Mouse (Mus musculus) testis, adult 2 months (tissue): ENCODE results near the gene Atox1. TPM values are rescaled to one million over a fixed set of nuclear protein-coding genes. Genes with fewer than 3 reads are reported as not detected.

ENCODE experiments used
- H3K27ac ChIP-seq: fragments of 200-500 bp; 2 replicates; pipeline ENCODE4 v1.5.1; 2012; ENCODE audit warnings: low read depth, low read length; ENCODE audit not compliant: control insufficient read depth, insufficient read depth
- H3K27me3 ChIP-seq: fragments of 200-500 bp; 2 replicates; pipeline ENCODE4 v1.6.1; 2012; ENCODE audit warnings: mild to moderate bottlenecking, low read length, moderate library complexity; ENCODE audit not compliant: control insufficient read depth, insufficient read depth
- H3K36me3 ChIP-seq: fragments of 200-500 bp; 2 replicates; pipeline ENCODE4 v1.6.1; 2012; ENCODE audit warnings: mild to moderate bottlenecking, low read length; ENCODE audit not compliant: control insufficient read depth, insufficient read depth
- H3K4me1 ChIP-seq: fragments of 200-500 bp; 2 replicates; pipeline ENCODE4 v1.6.1; 2012; ENCODE audit warnings: low read length; ENCODE audit not compliant: control insufficient read depth, insufficient read depth
- H3K4me3 ChIP-seq: fragments of 200-500 bp; 2 replicates; pipeline ENCODE4 v1.5.1; 2012; ENCODE audit warnings: low read depth, mild to moderate bottlenecking, low read length, moderate library complexity, mixed read lengths; ENCODE audit not compliant: control insufficient read depth
- CTCF ChIP-seq: fragments of 200-500 bp; IDR thresholded peaks from 2 replicates; pipeline ENCODE4 v1.5.1; 2012; ENCODE audit warnings: low read depth, mild to moderate bottlenecking, inconsistent platforms, low read length, moderate library complexity; ENCODE audit not compliant: control insufficient read depth, insufficient read depth, insufficient replicate concordance
- POLR2A ChIP-seq: fragments of 200-500 bp; IDR thresholded peaks from 2 replicates; pipeline ENCODE4 v1.6.1; 2012; ENCODE audit warnings: low read depth, mild to moderate bottlenecking, inconsistent platforms, low read length, moderate library complexity; ENCODE audit not compliant: control insufficient read depth
- polyA plus RNA-seq: library from polyadenylated mRNA; depleted of rRNA; stranded (reverse); fragments of >200 nt; gene quantifications from 2 replicates; pipeline ENCODE4 v1.2.3, GENCODE M21; 2012

Gene Atox1
- polyA plus RNA-seq, 1 experiment: 142 TPM

DNA sequence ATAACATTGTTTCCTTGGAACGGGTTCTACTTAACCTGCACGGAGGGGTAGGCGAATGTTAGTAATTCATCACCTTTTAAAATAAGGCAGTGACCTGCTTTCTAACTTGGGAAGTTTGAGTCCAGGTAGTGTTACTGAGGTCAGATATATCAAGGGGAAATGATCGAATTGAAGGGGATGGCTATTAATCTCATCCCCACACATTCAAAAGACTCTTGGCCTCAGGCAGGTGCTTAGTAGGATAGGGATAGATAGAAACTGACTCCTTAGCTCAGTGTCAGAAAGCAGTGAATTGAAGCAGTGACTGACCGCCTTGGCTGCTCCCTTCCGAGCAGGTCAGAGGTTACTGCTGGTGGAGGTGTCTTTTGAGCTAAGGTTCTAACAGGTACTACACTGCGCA lies 10.4 kb upstream of the Atox1 start:
- Histone ChIP-seq H3K27ac (peak overlapping the region; percentile 55), H3K4me3 (peak overlapping the region; percentile 88; the same call in 1 of the 2 replicates), H3K27me3 (no peaks in the 10 kb centered on the region), H3K36me3 (no peaks in the 10 kb centered on the region), H3K4me1 (peaks cover 16% of the 10 kb centered on the region)
- no peak for TF ChIP-seq CTCF
- TF ChIP-seq POLR2A: no peak

- H3K27ac ChIP-seq: peak overlapping the region; percentile 69
- H3K4me3 ChIP-seq: peak overlapping the region; percentile 88
- TF ChIP-seq CTCF: no peak
- no peak for TF ChIP-seq POLR2A
- no peaks in the 10 kb centered on the region for H3K27me3 ChIP-seq
- H3K4me1 ChIP-seq: peaks cover 16% of the 10 kb centered on the region
- H3K36me3 ChIP-seq: no peaks in the 10 kb centered on the region
These were observed 9.7 kb upstream of the Atox1 start for GRCm38 (mm10) chr11:55470761-55471160.

DNA sequence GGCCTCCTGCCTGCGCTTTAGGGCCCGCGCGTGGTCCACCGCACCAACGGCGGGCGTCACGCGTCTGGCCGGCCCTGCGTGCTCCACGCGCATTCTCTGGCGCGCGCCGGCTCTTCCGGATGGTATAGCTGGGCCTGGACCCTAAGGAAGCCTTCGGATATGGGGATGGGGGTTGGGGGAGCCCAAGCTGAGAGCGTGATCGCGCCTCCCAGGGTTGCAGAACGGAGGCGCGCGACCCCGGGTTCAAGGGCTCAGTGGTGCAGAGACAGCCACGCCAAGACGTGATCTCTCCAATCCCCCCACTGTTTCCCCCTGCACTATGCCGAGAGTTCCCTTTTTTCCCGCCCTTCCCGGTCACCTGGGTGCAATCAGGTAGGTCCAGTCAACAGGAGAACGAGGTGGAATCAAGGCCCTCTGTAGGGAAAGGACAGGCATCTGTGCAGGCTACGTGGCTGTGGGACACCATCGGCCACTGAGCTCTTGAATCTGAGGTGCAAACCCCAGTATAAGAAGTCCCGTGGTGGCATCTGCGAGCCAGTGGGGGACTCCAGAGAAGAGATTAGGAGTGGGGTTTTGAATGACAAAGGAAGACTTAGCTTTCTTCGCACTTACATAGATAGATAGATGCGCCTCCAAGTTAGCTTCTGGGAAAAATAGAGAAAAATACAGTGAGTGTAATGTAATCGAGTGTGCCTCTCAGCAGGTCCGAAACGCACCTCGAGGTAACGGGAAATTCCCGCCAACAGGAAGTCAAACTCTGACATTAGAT lies 9.1 kb upstream of the Atox1 start:
- H3K4me1 ChIP-seq: peaks cover 16% of the 10 kb centered on the region
- no peak; the same call in 1 of the 2 replicates for TF ChIP-seq POLR2A
- TF ChIP-seq CTCF: no peak
- no peaks in the 10 kb centered on the region for H3K36me3 ChIP-seq
- no peaks in the 10 kb centered on the region for H3K27me3 ChIP-seq
- peak overlapping the region; percentile 69 for H3K27ac ChIP-seq
- peak overlapping the region; percentile 88 for H3K4me3 ChIP-seq

DNA sequence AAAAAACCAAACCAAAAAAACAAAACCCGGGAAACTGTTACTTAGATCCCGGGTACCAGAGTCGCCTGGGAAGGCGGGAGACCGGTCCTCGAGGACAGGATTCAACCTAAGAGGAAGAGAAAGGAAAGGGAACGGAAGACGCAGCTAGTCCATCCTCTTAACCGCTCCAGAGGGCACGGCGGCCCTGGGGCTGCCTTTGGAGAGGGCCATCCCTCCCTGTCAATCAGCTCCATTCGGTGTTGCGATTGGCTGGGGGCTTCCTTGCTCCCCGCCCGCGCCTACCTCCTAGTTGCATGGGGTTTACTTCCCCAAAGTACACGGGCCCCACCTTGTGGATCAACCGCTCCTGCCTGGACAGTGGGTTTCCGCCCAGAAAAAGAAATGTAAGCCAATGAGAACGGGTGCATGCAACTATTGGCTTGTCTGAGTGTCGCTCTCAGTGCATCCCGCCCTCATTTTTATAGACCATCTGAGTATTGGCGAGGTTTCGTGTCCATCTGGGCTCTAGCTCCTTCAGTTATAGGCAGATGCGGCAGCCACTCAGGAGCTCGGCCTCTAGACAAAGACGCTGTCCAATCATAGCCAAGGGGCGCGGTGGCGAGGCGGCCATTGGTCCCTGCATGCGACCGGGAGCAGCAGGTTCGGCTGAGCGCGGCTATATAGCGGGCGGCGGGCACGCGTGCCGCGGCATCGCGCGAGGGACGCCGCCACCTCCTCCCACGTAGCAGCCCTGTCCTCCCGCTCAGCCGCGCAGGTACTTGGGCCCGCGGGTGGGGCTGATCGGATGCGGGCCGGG lies 8.2 kb upstream of the Atox1 start, which contains the start of gene G3bp1:
Gene G3bp1 (plus strand): TSS at position 638 of the 796 bp plus-strand sequence.
- TF ChIP-seq POLR2A: peak; percentile 99
- peak; percentile 17; the same call in 1 of the 2 replicates for TF ChIP-seq CTCF
- Histone ChIP-seq H3K4me3 (peak within 1 kb of the TSS; percentile 88), H3K4me1 (peaks cover 18% of the 10 kb centered on the region), H3K27ac (peak within 1 kb of the TSS; percentile 89), H3K27me3 (no peaks in the 10 kb centered on the region), H3K36me3 (no peaks in the 10 kb centered on the region)

GRCm38 (mm10) chr11:55468611-55469047 lies 7.6 kb upstream of the Atox1 start:
- TF ChIP-seq CTCF (no peak), POLR2A (no peak)
- peak overlapping the region; percentile 88 for H3K4me3 ChIP-seq

GRCm38 (mm10) chr11:55468012-55468411 lies 7.0 kb upstream of the Atox1 start:
- peaks cover 18% of the 10 kb centered on the region for H3K4me1 ChIP-seq
- H3K27ac ChIP-seq: peak overlapping the region; percentile 89
- no peaks in the 10 kb centered on the region for H3K27me3 ChIP-seq
- TF ChIP-seq CTCF (no peak), POLR2A (no peak)
- H3K36me3 ChIP-seq: no peaks in the 10 kb centered on the region
- H3K4me3 ChIP-seq: peak overlapping the region; percentile 88; the same call in 1 of the 2 replicates

More at GRCm38 (mm10) chr11:55468611-55469047, 7.6 kb upstream of the Atox1 start:
- no peaks in the 10 kb centered on the region for H3K36me3 ChIP-seq
- H3K27ac ChIP-seq: peak overlapping the region; percentile 89
- H3K4me1 ChIP-seq: peaks cover 18% of the 10 kb centered on the region
- no peaks in the 10 kb centered on the region for H3K27me3 ChIP-seq

GRCm38 (mm10) chr11:55465177-55465576 lies 4.1 kb upstream of the Atox1 start:
- TF ChIP-seq POLR2A: no peak
- no peak for TF ChIP-seq CTCF
- H3K27me3 ChIP-seq: no peaks in the 10 kb centered on the region
- H3K27ac ChIP-seq: no peak overlapping the region
- H3K4me1 ChIP-seq: peaks cover 23% of the 10 kb centered on the region
- no peaks in the 10 kb centered on the region for H3K36me3 ChIP-seq
- H3K4me3 ChIP-seq: no peak overlapping the region
